Mouse (Mus musculus) forebrain, embryonic 16.5 days (tissue): ENCODE measurements around the gene Slc29a1. TPM values are rescaled to one million over a fixed set of nuclear protein-coding genes. Genes with fewer than 3 reads are reported as not detected.

ENCODE experiments used
- polyA plus RNA-seq: library from polyadenylated mRNA; unstranded; fragments of >200 nt; fragmentation: Nextera tagmentation; extraction: Ambion mirVana; gene quantifications from 2 replicates; pipeline ENCODE4 v1.2.1, GENCODE M21; 2015

The Slc29a1 gene
- polyA plus RNA-seq, 1 experiment from 2014 or later = 79.7 TPM

Other genes with a start within 250 kb of the Slc29a1 start
- gene Cdc5l, start 165.9 kb downstream of the Slc29a1 start, polyA plus RNA-seq = 68.3 and 72.6 TPM in 2 replicates
- gene Spats1, start 124.2 kb downstream of the Slc29a1 start, polyA plus RNA-seq = 1.1 and 1.5 TPM in 2 replicates
- gene Aars2, start 92.8 kb downstream of the Slc29a1 start, polyA plus RNA-seq = 17.6 and 19.1 TPM in 2 replicates
- 4.7 and 4.8 TPM in 2 replicates for gene Tcte1, start 76.2 kb downstream of the Slc29a1 start, polyA plus RNA-seq
- 37.4 and 41.3 TPM in 2 replicates for gene Tmem151b, start 49.9 kb downstream of the Slc29a1 start, polyA plus RNA-seq
- 3.9 and 5.0 TPM in 2 replicates for gene Nfkbie, start 43.9 kb downstream of the Slc29a1 start, polyA plus RNA-seq
- gene Slc35b2, start 35.7 kb downstream of the Slc29a1 start, polyA plus RNA-seq = 91.5 and 93.3 TPM in 2 replicates
- 1,528 and 1,563 TPM in 2 replicates for gene Hsp90ab1, start 26.3 kb downstream of the Slc29a1 start, polyA plus RNA-seq
- not detected in 2 replicates for gene Mymx, start 2.5 kb upstream of the Slc29a1 start, polyA plus RNA-seq
- gene Capn11, start 59.7 kb upstream of the Slc29a1 start, polyA plus RNA-seq = 0.85 and 1.5 TPM in 2 replicates
- 93.4 and 112 TPM in 2 replicates for gene Mrpl14, start 86.7 kb upstream of the Slc29a1 start, polyA plus RNA-seq
- 126 and 140 TPM in 2 replicates for gene Tmem63b, start 87.3 kb upstream of the Slc29a1 start, polyA plus RNA-seq
- gene 1600014C23Rik, start 134.2 kb upstream of the Slc29a1 start, polyA plus RNA-seq = 0.46 TPM in 1 of 2 replicates, not detected in the other